Mouse (Mus musculus) left cerebral cortex, postnatal 25 days (tissue): ENCODE measurements around the gene Rnf227. TPM values are rescaled to one million over a fixed set of nuclear protein-coding genes. Genes with fewer than 3 reads are reported as not detected.

Source experiments
- DNase-seq, 2 experiments: peaks; one replicate each; pipeline ENCODE4 v3.0.0; 2022; ENCODE audit warnings: low spot score in 2 of 2, mixed read lengths in 1 of 2
- intact Hi-C: fragments of 180-260 bp; cut with DNase I; formaldehyde crosslinking; loops from one replicate; pipeline ENCODE4 v1.15.1; 2025
- total RNA-seq, 2 experiments: library from RNA; stranded (reverse); gene quantifications; 2 replicates each; pipeline ENCODE4 v1.2.3; 2021

Gene Rnf227
- total RNA-seq, 2 experiments from 2014 or later = 141 to 143 TPM

GRCm38 (mm10) chr11:69390400-69391034 lies 50.3 kb downstream of the Rnf227 start:
- intact Hi-C loops = loop anchor here (1.0 to 2.0 kb wide), 3 partner anchors 118 to 132 kb away; no protein-coding TSS in a partner anchor

More at GRCm38 (mm10) chr11:69390400-69391034, 50.3 kb downstream of the Rnf227 start:
- DNase-seq = peak; percentile 80 to 82

Other genes with a start within 250 kb of the Rnf227 start
- 100 to 1,000 TPM in 1 of 2 experiments, 10 to 100 TPM in 1; 98.9 to 108 TPM for gene Per1, start 245.2 kb upstream of the Rnf227 start, total RNA-seq
- gene Hes7, start 220.1 kb upstream of the Rnf227 start, total RNA-seq = under 1 TPM; 0.39 to 0.48 TPM
- gene 9130213A22Rik, start 217.9 kb upstream of the Rnf227 start, total RNA-seq = 1 to 10 TPM in 1 of 2 experiments, under 1 TPM in 1; 0.44 to 1.1 TPM
- gene Aloxe3, start 214.6 kb upstream of the Rnf227 start, total RNA-seq = 1 to 10 TPM; 3.1 to 6.4 TPM
- 1 to 10 TPM; 3.1 to 6.6 TPM for gene Alox12b, start 183.5 kb upstream of the Rnf227 start, total RNA-seq
- 1 to 10 TPM; 3.6 to 5.1 TPM for gene Alox8, start 142.6 kb upstream of the Rnf227 start, total RNA-seq
- under 1 TPM; 0.80 to 0.94 TPM for gene Gucy2e, start 103.4 kb upstream of the Rnf227 start, total RNA-seq
- gene Cntrob, start 16.7 kb upstream of the Rnf227 start, total RNA-seq = 10 to 100 TPM; 14.2 to 18.3 TPM
- gene Trappc1, start 16.5 kb upstream of the Rnf227 start, total RNA-seq = 10 to 100 TPM; 59.0 to 60.5 TPM
- 10 to 100 TPM; 67.1 to 68.0 TPM for gene Kcnab3, start 14.2 kb upstream of the Rnf227 start, total RNA-seq
- 100 to 1,000 TPM; 449 to 474 TPM for gene Chd3, start 28.9 kb downstream of the Rnf227 start, total RNA-seq
- 100 to 1,000 TPM; 105 to 109 TPM for gene Naa38, start 55.0 kb downstream of the Rnf227 start, total RNA-seq
- gene Cyb5d1, start 55.2 kb downstream of the Rnf227 start, total RNA-seq = 10 to 100 TPM; 35.9 to 41.3 TPM
- 1 to 10 TPM; 3.6 to 3.8 TPM for gene Tmem88, start 57.8 kb downstream of the Rnf227 start, total RNA-seq
- gene Kdm6b, start 73.2 kb downstream of the Rnf227 start, total RNA-seq = 10 to 100 TPM; 23.3 to 25.3 TPM
- 1 to 10 TPM; 3.0 to 3.6 TPM for gene Dnah2, start 208.6 kb downstream of the Rnf227 start, total RNA-seq
- gene Efnb3, start 219.7 kb downstream of the Rnf227 start, total RNA-seq = 10 to 100 TPM; 57.5 to 60.4 TPM
- 10 to 100 TPM; 10.1 to 10.4 TPM for gene Wrap53, start 239.8 kb downstream of the Rnf227 start, total RNA-seq
- gene Trp53, start 239.9 kb downstream of the Rnf227 start, total RNA-seq = 10 to 100 TPM; 18.7 to 21.1 TPM